Mouse (Mus musculus) right cerebral cortex, postnatal 25 days (tissue): Measurements from ENCODE around the gene Lnp1.
"Not testable (repeated sequence)": the region's sequence is repeated elsewhere in the genome, so short reads cannot be mapped to it uniquely, and the experiment has no call there.

ENCODE experiments used
- DNase-seq: peaks from one replicate; pipeline ENCODE4 v3.0.0; 2022

Gene Lnp1

GRCm38 (mm10) chr16:56928023-56928422, at the start of gene Lnp1:
TSS of gene Lnp1 (minus strand) at chr16:56928061.
- no peak for DNase-seq

- DNase-seq = no peak
Observed at GRCm38 (mm10) chr16:56974646-56975045, 46.8 kb upstream of the Lnp1 start.

GRCm38 (mm10) chr16:56958311-56958710, 30.4 kb upstream of the Lnp1 start:
- DNase-seq = not testable (repeated sequence)

- no peak for DNase-seq
Observed at GRCm38 (mm10) chr16:56949085-56949484, 21.2 kb upstream of the Lnp1 start.

GRCm38 (mm10) chr16:56942341-56942740, 14.5 kb upstream of the Lnp1 start:
- DNase-seq = no peak

GRCm38 (mm10) chr16:56920102-56920657, 7.7 kb downstream of the Lnp1 start:
- DNase-seq = peak; percentile 9

- DNase-seq = no peak
Observed at GRCm38 (mm10) chr16:56917230-56917629, 10.6 kb downstream of the Lnp1 start.

GRCm38 (mm10) chr16:56908986-56909385, 18.9 kb downstream of the Lnp1 start:
- no peak for DNase-seq

- DNase-seq = not testable (repeated sequence)
Observed at GRCm38 (mm10) chr16:56902206-56902605, 25.7 kb downstream of the Lnp1 start.

- DNase-seq = no peak
Observed at GRCm38 (mm10) chr16:56891583-56891982, 36.3 kb downstream of the Lnp1 start.

- DNase-seq = no peak
Observed at GRCm38 (mm10) chr16:56886616-56887116, 41.2 kb downstream of the Lnp1 start.

GRCm38 (mm10) chr16:56885824-56886615, 41.8 kb downstream of the Lnp1 start, which contains the start of gene Tmem45a:
TSS of gene Tmem45a (minus strand) at chr16:56886166.
- DNase-seq = peak; percentile 72

GRCm38 (mm10) chr16:56884811-56885210, 43.0 kb downstream of the Lnp1 start:
- DNase-seq = no peak

- no peak for DNase-seq
Observed at GRCm38 (mm10) chr16:56873410-56873809, 54.5 kb downstream of the Lnp1 start.

- DNase-seq = no peak
Observed at GRCm38 (mm10) chr16:56870458-56870857, 57.4 kb downstream of the Lnp1 start.

- no peak for DNase-seq
Observed at GRCm38 (mm10) chr16:56868361-56868760, 59.5 kb downstream of the Lnp1 start.

- DNase-seq = no peak
Observed at GRCm38 (mm10) chr16:56867591-56867990, 60.3 kb downstream of the Lnp1 start.
